Mouse (Mus musculus) CH12.LX (cell line): ENCODE measurements at regions not wholly inside any gene's neighbourhood (a gene's known extent, or its start where the extent isn't known, plus 50 kb on each side); places are given as distances from the start of the nearest gene placed in this dataset.

Source experiments
- DNase-seq: peaks from one replicate; pipeline ENCODE4 v3.0.0-alpha.2; 2013; ENCODE audit errors: extremely low read depth
- H3K27ac ChIP-seq: 2 replicates; pipeline ENCODE4 v1.5.1; 2012; ENCODE audit warnings: low read depth, mild to moderate bottlenecking, control low read depth, moderate library complexity; ENCODE audit not compliant: insufficient read depth
- H3K27me3 ChIP-seq: replicated peaks from 2 replicates; pipeline ENCODE3; 2012; ENCODE audit warnings: inconsistent platforms
- H3K36me3 ChIP-seq, 2 experiments: replicated peaks in 1 of 2; 2 replicates each; pipeline versions ENCODE3 to v1.6.1; 2012; ENCODE audit warnings: inconsistent platforms in 1 of 2, low read length in 1 of 2, mild to moderate bottlenecking in 1 of 2, mixed read lengths in 1 of 2, moderate library complexity in 1 of 2; ENCODE audit not compliant: control insufficient read depth in 1 of 2, insufficient read depth in 1 of 2
- H3K4me1 ChIP-seq, 2 experiments: 2 replicates each; pipeline ENCODE4 v1.6.1; 2012; ENCODE audit warnings: inconsistent platforms in 1 of 2, moderate library complexity in 1 of 2; ENCODE audit not compliant: insufficient read depth in 2 of 2, control insufficient read depth in 1 of 2
- H3K4me2 ChIP-seq: 2 replicates; pipeline ENCODE4 v1.6.1; 2012; ENCODE audit warnings: low read depth, mild to moderate bottlenecking, control low read depth; ENCODE audit not compliant: poor library complexity, insufficient read depth, severe bottlenecking
- H3K4me3 ChIP-seq, 3 experiments: fragments of 150-350 bp in 1 of 3; sonication (generic) in 1 of 3; replicated peaks in 1 of 3; 2 replicates each; pipeline versions ENCODE3 to v1.5.1; 2011 to 2012; ENCODE audit warnings: low read depth in 2 of 3, low read length in 2 of 3, mild to moderate bottlenecking in 2 of 3, moderate library complexity in 2 of 3, control low read depth in 1 of 3, improper control_type of control experiment in 1 of 3, inconsistent platforms in 1 of 3, mixed read lengths in 1 of 3; ENCODE audit not compliant: poor library complexity in 1 of 3
- H3K79me2 ChIP-seq: replicated peaks from 2 replicates; pipeline ENCODE4 v1.6.1; 2012; ENCODE audit warnings: mild to moderate bottlenecking, moderate library complexity; ENCODE audit not compliant: control insufficient read depth, poor library complexity, insufficient read depth, severe bottlenecking; ENCODE audit errors: extremely low read depth
- H3K9ac ChIP-seq: 2 replicates; pipeline ENCODE4 v1.6.1; 2012; ENCODE audit warnings: low read depth, mild to moderate bottlenecking, control low read depth, moderate library complexity; ENCODE audit not compliant: insufficient read depth
- H3K9me3 ChIP-seq: replicated peaks from 2 replicates; pipeline ENCODE3; 2012; ENCODE audit warnings: low read length, inconsistent platforms, mixed read lengths
- BHLHE40 ChIP-seq: IDR thresholded peaks from 2 replicates; pipeline ENCODE4 v1.6.1; 2011; ENCODE audit warnings: mild to moderate bottlenecking, low read depth, low read length, improper control_type of control experiment
- CTCF ChIP-seq, 2 experiments: IDR thresholded peaks in 1 of 2; conservative IDR thresholded peaks in 1 of 2; 2 replicates each; pipeline ENCODE4 v1.5.1; 2011 to 2012; ENCODE audit warnings: low read depth in 2 of 2, low read length in 2 of 2, improper control_type of control experiment in 1 of 2, inconsistent platforms in 1 of 2, mild to moderate bottlenecking in 1 of 2, moderate library complexity in 1 of 2
- GABPA ChIP-seq: IDR thresholded peaks from 2 replicates; pipeline ENCODE4 v1.6.1; 2012; ENCODE audit warnings: low read depth, low read length, improper control_type of control experiment, inconsistent platforms; ENCODE audit not compliant: insufficient replicate concordance
- KAT2A ChIP-seq: IDR thresholded peaks from 2 replicates; pipeline ENCODE4 v1.6.1; 2012; ENCODE audit warnings: low read length, improper control_type of control experiment, inconsistent platforms; ENCODE audit not compliant: insufficient replicate concordance
- MAZ ChIP-seq: IDR thresholded peaks from 2 replicates; pipeline ENCODE4 v1.6.1; 2012; ENCODE audit warnings: low read depth, mild to moderate bottlenecking, inconsistent platforms, low read length, improper control_type of control experiment, moderate library complexity
- MEF2A ChIP-seq: IDR thresholded peaks from 2 replicates; pipeline ENCODE4 v1.6.1; 2014; ENCODE audit warnings: low read depth, mild to moderate bottlenecking, inconsistent platforms, low read length, improper control_type of control experiment, borderline replicate concordance
- MYC ChIP-seq: IDR thresholded peaks from 2 replicates; pipeline ENCODE4 v1.6.1; 2011; ENCODE audit warnings: low read depth, mild to moderate bottlenecking, improper control_type of control experiment, low read length
- NELFE ChIP-seq: IDR thresholded peaks from 2 replicates; pipeline ENCODE4 v1.6.1; 2011; ENCODE audit warnings: low read depth, low read length, improper control_type of control experiment
- PAX5 ChIP-seq: IDR thresholded peaks from 2 replicates; pipeline ENCODE4 v1.6.1; 2012; ENCODE audit warnings: low read length, inconsistent platforms, mixed read lengths
- POLR2AphosphoS2 ChIP-seq: IDR thresholded peaks from 2 replicates; pipeline ENCODE4 v1.6.1; 2011; ENCODE audit warnings: low read depth, low read length, improper control_type of control experiment
- SIN3A ChIP-seq: IDR thresholded peaks from 2 replicates; pipeline ENCODE4 v1.6.1; 2012; ENCODE audit warnings: low read length, improper control_type of control experiment, inconsistent platforms
- UBTF ChIP-seq: IDR thresholded peaks from 2 replicates; pipeline ENCODE4 v1.6.1; 2012; ENCODE audit warnings: low read depth, mild to moderate bottlenecking, inconsistent platforms, low read length, improper control_type of control experiment, moderate library complexity
- USF2 ChIP-seq: conservative IDR thresholded peaks from 2 replicates; pipeline ENCODE4 v1.6.1; 2011; ENCODE audit warnings: low read depth, low read length, improper control_type of control experiment
- ZC3H11A ChIP-seq: IDR thresholded peaks from 2 replicates; pipeline ENCODE4 v1.6.1; 2012; ENCODE audit warnings: low read depth, mild to moderate bottlenecking, inconsistent platforms, low read length, improper control_type of control experiment
- ZKSCAN1 ChIP-seq: IDR thresholded peaks from 2 replicates; pipeline ENCODE4 v1.6.1; 2012; ENCODE audit warnings: low read depth, inconsistent platforms, low read length, improper control_type of control experiment, borderline replicate concordance
- dilution Hi-C: fragments of 300-500 bp; cut with MboI; formaldehyde crosslinking; loops from 2 replicates; pipeline ENCODE4 v1.14.3; 2020; ENCODE audit warnings: low sequenced_read_pairs; ENCODE audit not compliant: extremely low pct_unique_long_range_greater_than_20kb, extremely low pct_ligation_motif_present
- in situ Hi-C: fragments of 300-500 bp; cut with MboI; formaldehyde crosslinking; loops from 3 replicates; pipeline ENCODE4 v1.14.3; 2019; ENCODE audit warnings: low sequenced_read_pairs, low pct_ligation_motif_present, low pct_unique_long_range_greater_than_20kb, mixed read lengths

GRCm38 (mm10) chr17:88349825-88350460 is 90.6 kb upstream of the Foxn2 start:
- H3K4me2 ChIP-seq: no peak overlapping the region

DNA sequence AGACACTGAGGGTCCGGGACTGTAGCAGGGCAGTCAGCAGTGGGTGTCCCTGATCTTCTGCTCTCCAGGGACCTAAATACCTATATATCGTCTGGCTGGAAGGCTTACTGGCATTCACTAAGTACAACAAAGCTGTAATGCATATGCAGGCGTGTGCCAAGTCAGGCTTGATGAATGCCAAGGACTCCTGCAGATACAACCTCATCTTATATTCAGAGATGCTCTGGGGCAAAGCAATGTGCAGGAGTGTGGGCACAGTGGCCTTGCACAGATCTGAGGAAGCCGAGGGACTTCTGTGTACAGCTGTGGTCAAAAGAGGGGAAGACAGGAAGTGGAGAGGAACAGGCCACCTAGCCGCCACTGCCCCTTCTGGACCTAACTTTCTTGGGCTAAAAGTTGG is 89.5 kb upstream of the Foxn2 start:
- TF ChIP-seq USF2: no peak
- no peak for TF ChIP-seq POLR2AphosphoS2
- dilution Hi-C loops (no loop called here), in situ Hi-C loops (no loop called here)
- Histone ChIP-seq H3K36me3 (peaks cover 0 to 10% of the 10 kb centered on the region in 2 experiments), H3K4me1 (peaks cover 18 to 39% of the 10 kb centered on the region in 2 experiments), H3K27ac (no peak overlapping the region), H3K9me3 (peaks cover 33% of the 10 kb centered on the region), H3K4me3 (no peak overlapping the region), H3K4me2 (no peak overlapping the region), H3K9ac (no peak overlapping the region), H3K27me3 (no peaks in the 10 kb centered on the region), H3K79me2 (no peaks in the 10 kb centered on the region)
- DNase-seq: no peak

More at GRCm38 (mm10) chr17:88349825-88350460, 90.6 kb upstream of the Foxn2 start:
- no peak overlapping the region for H3K4me3 ChIP-seq
- H3K4me1 ChIP-seq: peaks cover 21 to 49% of the 10 kb centered on the region in 2 experiments
- no peak overlapping the region for H3K9ac ChIP-seq
- TF ChIP-seq SIN3A (no peak), PAX5 (no peak), ZKSCAN1 (no peak), GABPA (no peak)
- in situ Hi-C loops: no loop called here
- no peak overlapping the region for H3K27ac ChIP-seq
- dilution Hi-C loops: no loop called here
- no peak for DNase-seq
- no peaks in the 10 kb centered on the region for H3K27me3 ChIP-seq
- H3K79me2 ChIP-seq: no peaks in the 10 kb centered on the region
- peaks cover 0 to 10% of the 10 kb centered on the region in 2 experiments for H3K36me3 ChIP-seq
- H3K9me3 ChIP-seq: peaks cover 33% of the 10 kb centered on the region

DNA sequence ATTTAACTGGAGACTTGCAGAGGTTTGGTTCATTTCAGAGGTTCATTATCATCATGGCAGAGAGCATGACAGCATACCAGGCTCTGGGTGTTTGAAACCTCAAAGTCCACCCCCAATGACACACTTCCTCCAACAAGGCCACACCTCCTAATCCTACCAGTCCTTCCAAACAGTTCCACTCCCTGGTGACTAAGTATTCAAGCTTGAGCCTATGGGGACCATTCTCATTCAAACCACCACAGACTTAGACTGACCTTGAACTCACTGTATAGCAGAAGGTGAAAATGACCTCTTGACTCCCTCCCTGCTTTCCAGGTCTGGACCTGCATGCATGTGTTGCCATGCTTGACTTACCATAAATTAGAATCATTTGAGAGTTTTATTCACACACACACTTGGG is 87.6 kb upstream of the Foxn2 start:
- TF ChIP-seq MAZ: no peak
- no peak for TF ChIP-seq KAT2A
- TF ChIP-seq ZC3H11A: no peak
- TF ChIP-seq CTCF (conservative IDR thresholded peaks at IDR 0.05 in 1 of 2, IDR thresholded peaks at IDR 0.05 in 1 of 2; ENCODE audit: low read depth in 2 of 2, low read length in 2 of 2): no peak
- TF ChIP-seq MYC: no peak
- no peak for TF ChIP-seq UBTF
- TF ChIP-seq BHLHE40: no peak
- TF ChIP-seq MEF2A: no peak
- TF ChIP-seq NELFE: no peak
- dilution Hi-C loops: no loop called here

More for the DNA sequence above, 87.6 kb upstream of the Foxn2 start:
- no peak for DNase-seq
- in situ Hi-C loops: no loop called here
- Histone ChIP-seq H3K9me3 (peaks cover 32% of the 10 kb centered on the region), H3K4me1 (peaks cover 8 to 20% of the 10 kb centered on the region in 2 experiments; a peak in 3 of 4 replicates), H3K4me3 (no peak overlapping the region), H3K9ac (no peak overlapping the region), H3K36me3 (peaks cover 0 to 10% of the 10 kb centered on the region in 2 experiments), H3K27me3 (no peaks in the 10 kb centered on the region), H3K27ac (no peak overlapping the region), H3K4me2 (no peak overlapping the region), H3K79me2 (no peaks in the 10 kb centered on the region)
